Mouse (Mus musculus) heart, postnatal 0 days (tissue): ENCODE measurements at regions not wholly inside any gene's neighbourhood (a gene's known extent, or its start where the extent isn't known, plus 50 kb on each side); places are given as distances from the start of the nearest gene placed in this dataset.

ENCODE experiments used
- ATAC-seq: fragments of 200-750 bp; cut with Nextera tagmentation; 2 replicates; pipeline ENCODE4 v1.8.0; 2017; ENCODE audit warnings: low read depth, moderate number of reproducible peaks, moderate library complexity; ENCODE audit not compliant: insufficient read depth
- DNase-seq: peaks from one replicate; pipeline ENCODE4 v3.0.0-alpha.2; 2016; ENCODE audit warnings: low spot score
- H3K27ac ChIP-seq: fragments of 300-500 bp; sonication (generic); 2 replicates; pipeline ENCODE4 v1.5.1; 2014; ENCODE audit warnings: low read depth, mild to moderate bottlenecking
- H3K27me3 ChIP-seq: fragments of 300-500 bp; sonication (generic); 2 replicates; pipeline ENCODE4 v1.6.1; 2014; ENCODE audit warnings: low read length, mixed read lengths; ENCODE audit not compliant: control insufficient read depth, insufficient read depth
- H3K36me3 ChIP-seq: fragments of 300-500 bp; sonication (generic); replicated peaks from 2 replicates; pipeline ENCODE4 v1.6.1; 2014; ENCODE audit warnings: low read length, mixed read lengths; ENCODE audit not compliant: control insufficient read depth, insufficient read depth
- H3K4me1 ChIP-seq: fragments of 300-500 bp; sonication (generic); 2 replicates; pipeline ENCODE4 v1.6.1; 2014; ENCODE audit warnings: antibody characterized with exemption; ENCODE audit not compliant: control insufficient read depth, insufficient read depth
- H3K4me2 ChIP-seq: fragments of 300-500 bp; sonication (generic); 2 replicates; pipeline ENCODE4 v1.6.1; 2014; ENCODE audit warnings: low read depth, mild to moderate bottlenecking, low read length, moderate library complexity
- H3K4me3 ChIP-seq: fragments of 300-500 bp; sonication (generic); 2 replicates; pipeline ENCODE4 v1.5.1; 2014; ENCODE audit warnings: low read depth, low read length
- H3K9ac ChIP-seq: fragments of 300-500 bp; sonication (generic); replicated peaks from 2 replicates; pipeline ENCODE4 v1.6.1; 2014; ENCODE audit warnings: low read depth, low read length, mixed read lengths
- H3K9me3 ChIP-seq: fragments of 300-500 bp; sonication (generic); replicated peaks from 2 replicates; pipeline ENCODE4 v1.6.1; 2016; ENCODE audit warnings: low read length; ENCODE audit not compliant: control insufficient read depth
- CTCF ChIP-seq: IDR thresholded peaks from 2 replicates; pipeline ENCODE4 v1.5.1; 2016; ENCODE audit warnings: antibody characterized with exemption, control low read depth, low read depth
- EP300 ChIP-seq: IDR thresholded peaks from 2 replicates; pipeline ENCODE4 v1.6.1; 2016; ENCODE audit warnings: antibody characterized with exemption, low read depth
- WGBS: fragments of 180-500 bp; shearing (Covaris S2); extraction: QIAGEN DNeasy Blood & Tissue Kit; methylation state at CpG from one replicate; pipeline ENCODE4 v1.1.7; 2014; 5-methylcytosine and 5-hydroxymethylcytosine counted together

GRCm38 (mm10) chr17:14545822-14546473, 148.1 kb downstream of the Thbs2 start:
- Histone ChIP-seq H3K36me3 (no peaks in the 10 kb centered on the region), H3K27me3 (no peaks in the 10 kb centered on the region), H3K9ac (no peak overlapping the region), H3K4me1 (no peaks in the 10 kb centered on the region), H3K27ac (no peak overlapping the region), H3K4me2 (no peak overlapping the region), H3K4me3 (no peak overlapping the region), H3K9me3 (peaks cover 10% of the 10 kb centered on the region)
- WGBS: 20% methylated on average over 16 of the region's 16 CpGs
- peak; percentile 58 for TF ChIP-seq CTCF
- no peak for TF ChIP-seq EP300
- peak; percentile 66; the same call in 1 of the 2 replicates for ATAC-seq
- peak; percentile 60 for DNase-seq

DNA sequence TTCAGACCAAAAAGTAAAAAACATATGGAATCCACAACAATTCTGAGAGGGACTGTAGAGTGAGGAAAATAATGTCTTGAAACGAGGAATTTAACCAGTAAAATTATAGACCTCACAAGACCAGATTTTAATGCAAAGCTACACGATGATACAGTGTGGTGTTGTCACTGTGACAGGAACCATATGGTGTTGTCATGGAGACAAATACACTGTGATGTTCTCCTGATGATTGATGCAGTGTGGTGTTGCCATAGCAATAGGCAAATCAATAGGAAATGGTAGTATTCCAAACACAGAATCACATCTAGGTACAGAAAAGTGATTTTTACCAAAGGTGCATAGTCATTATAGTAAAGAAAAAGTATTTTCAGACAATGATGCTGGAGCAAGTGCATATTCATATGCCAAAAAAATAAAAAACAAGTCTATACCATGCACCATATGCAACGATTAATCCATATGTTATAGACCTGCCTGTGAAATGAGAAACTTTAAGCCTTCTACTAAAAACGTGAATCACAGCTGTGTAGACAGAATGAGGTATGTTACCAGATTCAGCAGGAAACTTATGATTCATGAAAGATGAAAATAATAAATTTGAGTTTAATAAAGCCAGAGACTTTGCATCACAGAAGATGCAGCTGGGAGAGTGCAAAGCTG, 149.6 kb downstream of the Thbs2 start:
- Histone ChIP-seq H3K27me3 (no peaks in the 10 kb centered on the region), H3K27ac (no peak overlapping the region), H3K9me3 (peaks cover 10% of the 10 kb centered on the region), H3K36me3 (no peaks in the 10 kb centered on the region), H3K4me3 (no peak overlapping the region), H3K4me1 (no peaks in the 10 kb centered on the region), H3K9ac (no peak overlapping the region), H3K4me2 (no peak overlapping the region)
- ATAC-seq (no peak), DNase-seq (no peak)
- WGBS: 43% methylated on average over 4 of the region's 4 CpGs
- TF ChIP-seq EP300: no peak
- no peak for TF ChIP-seq CTCF

GRCm38 (mm10) chr17:14541035-14541434, 153.0 kb downstream of the Thbs2 start:
- H3K4me3 ChIP-seq: no peak overlapping the region
- H3K4me1 ChIP-seq: no peaks in the 10 kb centered on the region
- H3K27ac ChIP-seq: no peak overlapping the region
- no peaks in the 10 kb centered on the region for H3K36me3 ChIP-seq
- no peak overlapping the region for H3K9ac ChIP-seq
- no peak for ATAC-seq
- H3K27me3 ChIP-seq: no peaks in the 10 kb centered on the region
- no peaks in the 10 kb centered on the region for H3K9me3 ChIP-seq
- no peak for DNase-seq
- TF ChIP-seq EP300: no peak
- TF ChIP-seq CTCF: no peak
- 70% methylated on average over 8 of the region's 8 CpGs for WGBS
- no peak overlapping the region for H3K4me2 ChIP-seq

DNA sequence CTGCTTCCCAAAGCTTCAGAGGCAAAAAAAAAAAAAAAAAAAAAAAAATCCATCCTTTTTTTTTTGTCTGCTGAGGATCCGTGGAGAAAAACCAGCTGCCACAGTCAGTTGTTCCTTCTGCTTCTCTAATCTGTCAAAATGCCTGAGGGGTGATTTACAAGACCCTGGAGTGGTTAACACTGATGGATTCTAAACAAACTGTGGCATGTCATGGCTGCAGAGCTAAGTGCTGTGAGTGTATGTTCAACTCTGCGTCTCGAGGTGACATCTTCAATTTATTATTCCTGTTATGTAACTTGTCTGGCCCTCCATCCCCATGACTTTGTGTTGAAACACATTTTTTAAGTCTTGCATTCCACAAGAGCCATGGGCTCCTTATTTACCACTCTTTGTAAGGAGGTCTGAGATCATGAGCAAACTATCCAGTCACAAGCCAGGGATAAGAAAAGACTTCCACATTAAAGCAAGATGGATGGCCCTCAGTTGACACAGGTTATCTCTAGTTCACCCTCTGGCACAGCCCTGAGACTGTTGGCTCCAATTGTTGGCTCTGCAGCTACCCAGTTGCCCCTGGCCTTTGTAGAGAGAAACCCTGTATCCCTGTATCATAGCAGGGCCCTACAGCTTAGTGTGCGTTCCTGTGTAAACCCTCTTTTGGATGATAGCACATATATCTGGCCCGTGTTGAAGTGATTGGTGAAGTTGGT, 153.6 kb downstream of the Thbs2 start:
- Histone ChIP-seq H3K4me1 (no peaks in the 10 kb centered on the region), H3K9me3 (no peaks in the 10 kb centered on the region)

GRCm38 (mm10) chr17:14539651-14540050, 154.4 kb downstream of the Thbs2 start:
- 24% methylated on average over 3 of the region's 3 CpGs for WGBS
- H3K27ac ChIP-seq: no peak overlapping the region
- no peaks in the 10 kb centered on the region for H3K4me1 ChIP-seq

More for the DNA sequence above, 153.6 kb downstream of the Thbs2 start:
- Histone ChIP-seq H3K27ac (no peak overlapping the region), H3K36me3 (no peaks in the 10 kb centered on the region), H3K9ac (no peak overlapping the region), H3K4me3 (no peak overlapping the region), H3K4me2 (no peak overlapping the region), H3K27me3 (no peaks in the 10 kb centered on the region)
- DNase-seq (no peak), ATAC-seq (no peak)
- TF ChIP-seq CTCF: no peak
- no peak for TF ChIP-seq EP300
- 43% methylated on average over 5 of the region's 5 CpGs for WGBS

More at GRCm38 (mm10) chr17:14539651-14540050, 154.4 kb downstream of the Thbs2 start:
- no peak for DNase-seq
- H3K4me3 ChIP-seq: no peak overlapping the region
- no peaks in the 10 kb centered on the region for H3K27me3 ChIP-seq
- H3K9ac ChIP-seq: no peak overlapping the region
- ATAC-seq: no peak
- no peak overlapping the region for H3K4me2 ChIP-seq
- H3K9me3 ChIP-seq: no peaks in the 10 kb centered on the region
- TF ChIP-seq EP300 (no peak), CTCF (no peak)
- H3K36me3 ChIP-seq: no peaks in the 10 kb centered on the region
